Mouse (Mus musculus) natural killer cell, adult 2 months (primary cell): ENCODE results near the gene Adgrg2.

Source experiments
- DNase-seq, 2 experiments: peaks; one replicate each; pipeline ENCODE4 v3.0.0; 2022; ENCODE audit warnings: low spot score in 2 of 2

Adgrg2 gene

DNA sequence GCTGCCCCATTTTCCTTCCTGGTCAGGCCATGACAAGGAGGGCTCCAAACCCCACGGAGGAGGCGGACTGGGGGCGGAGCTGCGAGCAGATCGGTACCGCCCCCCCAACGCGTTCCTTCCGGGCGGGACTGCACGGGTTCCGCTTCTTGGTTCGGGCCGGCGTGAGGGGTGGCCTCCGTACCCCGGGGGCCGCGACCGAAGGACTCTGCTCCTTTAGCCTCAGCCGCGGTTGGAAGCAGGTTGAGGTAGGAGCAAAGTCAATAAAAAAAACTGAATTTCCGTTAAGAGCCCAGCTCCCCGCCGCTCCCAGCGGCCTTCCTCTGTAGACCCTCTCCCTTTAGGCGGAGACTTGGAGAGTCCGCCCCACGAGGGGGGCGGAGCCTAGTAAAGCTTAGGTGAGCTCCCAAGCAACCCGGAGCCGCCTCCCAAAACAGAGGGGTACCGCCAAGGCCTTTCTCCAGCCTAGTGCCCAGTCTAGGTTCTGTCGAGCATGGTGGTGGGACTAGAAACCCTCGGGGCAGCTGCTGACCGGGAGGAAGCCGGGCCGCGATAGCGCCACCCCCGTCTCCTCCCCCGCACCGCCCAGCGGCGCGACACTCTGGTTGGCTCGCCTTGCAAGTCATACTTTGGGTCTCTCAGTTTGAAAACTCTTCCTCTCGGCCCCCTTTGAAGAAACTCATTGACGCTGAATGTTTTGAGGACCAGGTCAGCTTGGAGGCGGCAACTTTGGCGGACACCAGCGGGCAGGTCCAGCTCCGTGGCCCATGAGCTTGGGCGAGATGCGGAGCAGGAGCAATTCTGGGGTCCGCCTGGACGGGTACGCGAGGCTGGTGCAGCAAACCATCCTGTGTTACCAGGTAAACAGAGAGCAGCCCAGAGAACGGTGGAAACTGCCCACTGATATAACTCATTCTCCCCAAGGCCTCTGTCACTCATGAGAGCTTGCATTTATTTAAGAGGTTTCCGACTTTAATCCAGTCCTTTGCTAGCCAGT, 111.9 kb downstream of the Adgrg2 start, which contains the start of gene Phka2:
Gene Phka2, plus strand, starts transcription at position 119 of the 994 bp plus-strand sequence.
- peak; percentile 75 to 84 for DNase-seq

GRCm38 (mm10) chrX:160509046-160509445, 118.6 kb downstream of the Adgrg2 start:
- DNase-seq, result no peak

GRCm38 (mm10) chrX:160510197-160510596, 119.7 kb downstream of the Adgrg2 start:
- no peak for DNase-seq

GRCm38 (mm10) chrX:160516027-160516426, 125.5 kb downstream of the Adgrg2 start:
- DNase-seq, result no peak

GRCm38 (mm10) chrX:160542772-160543171, 152.3 kb downstream of the Adgrg2 start:
- no peak for DNase-seq
